Mouse (Mus musculus): ENCODE measurements at regions not wholly inside any gene's neighbourhood (a gene's known extent, or its start where the extent isn't known, plus 50 kb on each side); places are given as distances from the start of the nearest gene placed in this dataset.

- DNase-seq, result no peak
Measured at GRCm38 (mm10) chr16:7863406-7863805, 561.5 kb downstream of the Tmem114 start.

DNA sequence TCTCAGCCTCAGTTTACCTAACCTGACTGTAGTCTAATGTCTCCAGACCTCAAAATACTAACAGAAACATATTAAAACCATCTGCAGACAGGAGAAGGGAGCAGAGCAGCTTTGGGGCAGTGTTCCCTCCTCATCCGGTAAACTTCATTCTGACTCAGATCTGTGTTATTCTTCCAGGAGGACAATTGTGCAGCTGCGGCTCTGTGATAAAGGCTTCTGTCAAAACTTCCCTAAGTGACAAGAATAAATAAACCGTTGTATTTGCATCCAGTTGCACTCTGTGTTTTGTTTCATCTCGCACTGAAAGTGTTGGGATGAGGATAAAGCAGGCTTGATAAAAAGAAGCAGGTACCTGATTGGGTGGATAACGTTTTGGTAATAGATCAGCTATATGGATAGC lies 585.8 kb downstream of the Tmem114 start:
- no peak for DNase-seq

GRCm38 (mm10) chr16:7831142-7831541 lies 593.8 kb downstream of the Tmem114 start:
- no peak for DNase-seq

DNA sequence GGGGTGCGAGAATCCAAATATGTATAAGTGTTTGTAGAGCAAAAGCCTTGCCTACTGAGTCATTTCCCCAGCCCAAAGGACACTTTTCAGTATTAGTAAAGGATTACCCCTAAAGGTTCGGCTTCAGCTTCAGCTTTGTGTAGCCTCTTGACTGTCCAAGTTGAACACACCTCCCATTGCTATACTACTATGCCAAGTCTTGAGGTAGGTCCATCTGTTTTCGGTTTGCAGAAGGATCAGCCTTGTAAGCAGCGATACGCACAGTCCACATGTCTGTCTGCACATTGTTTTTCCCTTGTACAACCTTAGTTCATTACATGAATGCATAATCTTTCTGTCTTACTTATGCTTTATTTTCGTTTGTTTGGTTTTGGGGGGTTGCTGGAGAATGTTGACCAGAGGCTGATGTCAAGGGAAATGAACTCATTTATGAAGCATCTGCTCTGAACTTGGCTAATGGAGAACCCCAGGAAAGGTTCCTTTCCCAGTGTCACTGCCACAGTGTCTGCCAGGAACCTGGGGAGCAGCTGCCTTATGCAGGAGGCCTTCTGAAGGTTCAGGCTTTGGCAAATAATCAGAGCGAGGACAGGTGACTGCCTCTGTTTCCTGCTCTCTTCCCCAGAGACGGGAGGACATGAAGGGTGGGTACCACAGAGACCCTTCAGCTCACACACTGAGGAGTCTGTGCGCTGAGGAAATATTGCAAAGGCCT lies 594.8 kb downstream of the Tmem114 start:
- DNase-seq, result no peak

DNA sequence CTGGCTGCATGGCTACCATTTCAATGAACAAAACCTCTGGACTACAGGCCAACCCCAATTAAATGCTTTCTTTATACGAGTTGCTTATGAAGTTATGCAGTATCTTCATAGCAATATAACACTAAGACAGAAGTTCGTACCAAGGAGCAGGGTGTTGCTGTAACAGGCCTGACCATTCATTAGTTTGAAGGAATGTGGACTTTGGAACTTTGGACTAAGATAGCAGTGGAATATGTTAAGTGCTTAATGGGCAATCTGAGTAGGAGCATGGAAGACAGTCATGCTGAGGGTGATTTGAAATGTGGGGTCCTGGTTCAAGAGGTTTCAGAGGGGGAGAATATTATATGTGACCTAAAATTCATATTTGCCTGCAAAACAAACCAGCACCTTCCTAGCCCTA lies 623.8 kb downstream of the Tmem114 start:
- DNase-seq, result no peak

GRCm38 (mm10) chr16:7797176-7797786 lies 627.7 kb downstream of the Tmem114 start:
- DNase-seq, result no peak

DNA sequence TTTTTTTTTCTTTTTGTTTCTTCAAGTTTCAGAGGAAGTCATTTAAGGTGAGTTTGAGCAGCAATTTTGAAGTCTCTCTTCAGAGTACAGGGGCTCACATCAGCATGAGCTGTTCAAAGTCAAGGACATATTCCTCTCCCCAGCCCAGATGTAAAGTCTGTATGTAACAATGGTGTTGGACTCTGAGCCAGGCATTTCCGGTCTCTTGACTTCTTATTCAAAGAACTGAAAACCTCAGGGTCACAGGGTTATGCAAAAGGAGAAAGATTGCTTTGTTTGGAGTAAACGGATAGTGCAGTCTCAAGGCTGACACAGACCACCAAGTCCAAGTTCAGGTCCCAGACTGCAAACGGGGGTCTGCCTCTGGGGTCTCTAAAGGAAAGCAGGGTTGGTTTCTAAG lies 629.4 kb downstream of the Tmem114 start:
- no peak for DNase-seq

DNA sequence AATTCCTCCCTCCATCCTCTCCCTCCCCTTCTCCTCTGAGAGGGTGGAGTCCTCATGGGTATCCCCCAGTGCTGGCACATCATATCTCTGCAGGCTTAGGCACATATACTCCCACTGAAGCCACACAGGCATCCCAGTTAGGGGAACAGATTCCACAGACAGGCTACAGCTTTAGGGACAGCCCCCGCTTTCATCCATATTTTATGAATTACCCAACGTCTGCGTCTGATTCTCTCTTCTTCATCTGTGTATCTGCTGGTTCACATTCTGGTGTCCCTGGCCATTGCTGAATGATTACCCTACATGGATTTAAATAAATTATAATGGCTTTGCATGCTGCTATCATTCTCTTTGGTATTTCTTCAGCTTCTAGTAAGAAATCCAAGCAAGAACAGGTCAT lies 632.4 kb downstream of the Tmem114 start:
- DNase-seq, result no peak

DNA sequence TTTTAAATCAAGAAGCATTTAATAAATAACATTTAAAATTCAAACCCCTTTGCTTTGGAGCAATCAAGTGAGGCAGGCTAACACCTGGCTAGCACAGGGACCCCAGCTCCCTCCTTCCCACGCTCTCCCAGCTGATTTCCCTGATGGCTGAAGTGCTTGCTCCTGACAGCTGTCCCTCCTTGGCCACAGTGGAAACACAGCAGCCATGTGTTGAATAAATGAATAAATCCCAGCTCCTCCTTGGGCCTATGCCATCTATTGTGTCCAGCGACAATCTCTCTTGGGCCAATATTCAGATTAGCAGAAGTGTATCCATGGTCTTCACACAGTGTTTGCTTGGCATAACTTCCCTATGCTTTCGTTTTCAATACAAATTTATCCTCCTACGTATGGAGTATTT lies 634.7 kb downstream of the Tmem114 start:
- DNase-seq, result no peak

DNA sequence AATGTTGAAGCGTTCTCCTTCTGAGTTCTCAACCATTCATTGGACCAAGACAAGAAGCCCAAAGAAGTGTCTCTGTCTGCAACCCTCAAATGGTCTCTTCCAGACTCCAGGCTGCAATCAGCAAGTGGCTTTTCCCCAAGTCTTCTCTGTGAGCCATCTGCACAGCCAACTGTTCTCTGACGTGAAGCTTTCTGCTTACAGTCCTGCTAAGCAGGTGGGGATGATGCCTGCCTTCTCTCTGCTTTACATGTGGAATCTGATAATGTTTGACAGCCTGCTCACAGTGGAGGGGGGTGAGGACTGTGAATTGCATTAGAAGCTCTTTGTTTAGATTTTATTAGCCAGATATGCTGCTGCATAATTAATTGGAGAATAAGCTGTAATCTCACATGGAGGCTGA lies 636.7 kb downstream of the Tmem114 start:
- no peak for DNase-seq

DNA sequence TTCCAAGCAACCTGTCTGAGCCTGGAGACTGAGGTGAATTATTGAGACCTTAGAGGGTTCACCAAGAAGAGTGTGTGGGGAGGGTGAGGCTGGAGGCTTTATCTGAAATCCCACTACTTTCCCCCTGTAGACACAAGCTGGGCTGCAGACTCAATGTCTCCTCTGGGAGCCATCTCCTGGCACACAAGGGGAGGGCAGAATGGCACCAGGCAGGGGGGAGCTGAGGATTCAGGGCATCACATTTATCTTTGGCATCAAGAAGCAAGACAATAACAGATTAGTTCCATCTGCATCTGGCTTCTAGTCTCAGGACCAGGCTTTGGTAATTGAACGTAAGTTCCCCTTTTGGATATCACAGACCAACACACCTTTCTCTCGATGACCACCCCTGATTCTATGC lies 643.4 kb downstream of the Tmem114 start:
- DNase-seq, result no peak

GRCm38 (mm10) chr16:7775635-7776034 lies 649.3 kb downstream of the Tmem114 start:
- DNase-seq, result no peak

- no peak for DNase-seq
Measured at GRCm38 (mm10) chr16:7768433-7768832, 656.5 kb downstream of the Tmem114 start.

DNA sequence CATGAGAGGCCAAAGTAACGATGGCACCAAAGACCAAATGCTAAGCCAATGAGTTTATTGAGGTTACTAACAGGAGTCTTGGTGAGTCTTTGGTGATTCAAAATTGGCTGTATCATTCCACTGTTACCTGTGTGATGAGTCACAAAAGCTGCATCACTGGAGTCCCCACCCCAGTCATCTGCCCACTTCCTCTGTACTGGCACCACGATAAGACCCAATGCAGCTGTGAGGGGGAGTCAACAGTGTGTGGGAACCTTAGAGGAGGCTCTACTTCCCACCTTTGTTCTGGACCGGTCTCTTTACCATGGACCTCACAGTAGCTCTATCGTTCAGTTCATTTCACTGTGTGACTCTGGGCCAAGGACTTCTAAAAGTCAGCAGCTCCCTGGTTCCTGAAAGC lies 657.2 kb downstream of the Tmem114 start:
- DNase-seq, result no peak

- DNase-seq, result no peak
Measured at GRCm38 (mm10) chr16:7764383-7764782, 660.6 kb downstream of the Tmem114 start.

GRCm38 (mm10) chr16:7728186-7728585 lies 696.8 kb downstream of the Tmem114 start:
- no peak for DNase-seq

- DNase-seq, result no peak
Measured at GRCm38 (mm10) chr16:7725225-7725624, 699.7 kb downstream of the Tmem114 start.

DNA sequence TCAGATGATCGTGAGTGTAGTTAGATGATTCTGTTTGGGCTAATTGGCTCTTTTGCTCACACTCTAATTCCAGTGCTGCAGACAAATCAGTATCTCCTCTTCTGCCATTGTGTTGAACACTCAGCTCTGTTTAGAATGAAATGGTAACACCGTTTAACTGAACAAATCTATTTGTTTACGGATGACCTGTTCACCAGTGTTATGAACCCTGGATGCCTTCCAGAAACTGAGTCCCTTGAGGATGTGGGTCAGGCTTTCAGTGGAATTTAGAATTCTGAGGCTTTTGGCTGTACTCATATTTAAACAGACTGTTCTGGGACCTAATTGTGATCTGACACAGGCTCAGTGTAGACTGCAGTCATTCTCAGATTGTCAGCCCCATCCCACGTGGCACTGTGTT lies 723.5 kb downstream of the Tmem114 start:
- no peak for DNase-seq

GRCm38 (mm10) chr16:7685484-7685883 lies 739.5 kb downstream of the Tmem114 start:
- DNase-seq, result no peak

DNA sequence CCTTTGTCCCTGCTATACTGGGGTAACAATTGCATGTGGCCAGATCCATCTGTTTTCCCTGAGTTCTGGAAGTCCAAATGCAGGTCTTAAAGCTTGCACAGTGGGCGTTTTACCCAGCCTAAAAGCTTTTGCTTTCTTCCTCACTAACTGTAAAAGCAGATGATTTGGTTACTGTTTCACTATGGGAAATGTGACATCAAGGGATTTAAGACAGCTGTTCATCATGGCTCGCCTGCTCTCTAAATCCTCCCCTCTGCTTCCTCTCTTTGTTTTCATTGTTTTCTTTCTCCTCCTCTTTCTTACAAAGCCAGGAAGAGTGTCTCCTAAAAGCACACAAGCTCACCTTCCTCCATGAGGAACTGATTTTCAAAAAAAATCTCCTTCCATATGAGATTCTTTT lies 758.8 kb downstream of the Tmem114 start:
- DNase-seq, result no peak

- DNase-seq, result no peak
Measured at GRCm38 (mm10) chr16:7658133-7658532, 766.8 kb downstream of the Tmem114 start.

DNA sequence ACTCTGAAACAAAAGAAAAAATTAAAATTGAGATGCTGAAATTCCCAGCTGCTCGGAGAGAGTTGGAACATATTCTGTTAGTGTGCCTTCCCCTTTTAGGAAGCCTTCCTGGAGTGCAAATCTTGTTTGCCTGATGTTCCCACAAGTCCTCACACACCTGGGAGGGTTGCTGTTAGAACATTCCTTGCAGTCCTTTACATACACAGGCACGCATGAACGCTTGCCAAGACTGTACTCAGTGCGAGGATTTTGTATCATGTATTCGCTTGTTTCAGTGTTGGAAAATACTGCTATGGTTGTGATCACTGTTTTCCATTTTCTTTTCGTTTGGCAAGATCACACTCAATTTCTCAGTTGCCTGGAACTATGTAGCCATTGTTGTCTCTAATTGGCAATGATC lies 770.5 kb downstream of the Tmem114 start:
- peak; percentile 9 to 30 for DNase-seq

GRCm38 (mm10) chr16:7649771-7650170 lies 775.2 kb downstream of the Tmem114 start:
- DNase-seq, result no peak

DNA sequence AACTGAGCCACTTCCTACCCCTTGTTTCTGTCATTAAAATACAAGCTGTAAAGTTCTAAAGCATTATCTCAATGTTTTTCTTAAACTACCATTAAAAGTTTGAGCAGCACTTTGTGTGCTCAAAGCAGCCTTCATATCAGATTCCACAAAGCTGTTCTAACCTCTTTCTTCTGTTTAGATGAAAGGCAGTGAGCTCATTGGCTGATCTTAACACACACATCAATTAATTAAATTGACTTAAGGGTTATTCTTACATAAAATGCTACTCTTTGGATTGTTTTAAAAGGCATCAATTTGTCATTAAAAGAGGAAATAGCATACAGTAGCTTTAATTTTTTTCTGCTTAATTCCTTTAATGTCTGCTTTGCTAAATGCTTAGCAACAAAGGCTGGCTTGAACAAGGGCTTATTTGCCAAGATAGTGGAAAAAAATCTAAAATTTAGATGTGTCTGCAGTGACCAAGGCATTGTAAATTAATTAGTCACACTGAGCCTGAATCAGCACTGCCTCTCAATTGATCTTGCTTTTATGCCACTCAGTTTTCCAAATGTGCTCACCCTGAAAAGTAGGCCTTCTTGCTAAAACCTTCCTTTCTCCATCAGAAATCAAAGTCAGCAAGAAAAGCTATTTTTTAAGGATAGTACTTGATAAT lies 777.5 kb downstream of the Tmem114 start:
- no peak for DNase-seq
